Mouse (Mus musculus) hindlimb bud, embryonic 11.5 days (tissue): ENCODE data around the gene H2-Ke6.
"Not testable (repeated sequence)": the region's sequence is repeated elsewhere in the genome, so short reads cannot be mapped to it uniquely, and the experiment has no call there.

Experiments
- DNase-seq: peaks from one replicate; pipeline ENCODE4 v3.0.0-alpha.2; 2012; ENCODE audit warnings: low read depth, low spot score; ENCODE audit errors: extremely low spot score

The H2-Ke6 gene

DNA sequence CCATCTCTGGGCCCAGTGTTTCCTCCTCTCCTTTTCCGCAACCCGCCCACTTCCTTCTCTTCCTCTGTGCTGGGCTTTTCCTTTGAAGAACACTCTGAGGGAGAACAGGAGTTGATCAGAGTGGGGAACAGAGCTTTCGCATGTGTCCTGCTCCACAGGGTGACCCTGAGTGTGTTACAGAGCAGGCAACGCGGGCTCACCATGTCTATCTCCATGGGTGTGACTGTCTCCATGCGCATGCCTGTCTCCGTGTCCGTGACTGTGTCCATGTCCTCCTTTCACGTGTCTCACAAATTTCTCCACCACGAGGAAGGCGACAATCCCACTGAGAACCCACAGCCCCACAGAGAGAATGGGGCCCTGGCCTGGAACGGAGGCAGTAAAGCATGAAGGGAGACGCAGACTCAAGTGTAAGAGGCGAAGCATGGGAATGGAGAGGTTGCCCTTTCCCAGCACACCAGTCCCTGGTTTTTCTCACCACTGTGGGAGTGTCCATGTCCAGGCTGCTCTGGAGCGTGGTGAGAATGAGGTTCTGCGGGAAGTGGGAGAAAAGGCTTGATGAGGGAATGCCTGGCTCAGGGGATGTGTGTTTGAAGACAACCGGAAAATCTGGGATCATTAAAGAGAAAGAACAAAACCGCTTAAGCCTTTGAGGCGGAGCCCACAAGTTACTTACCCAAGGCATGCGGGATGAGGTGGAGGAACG lies 2.2 kb upstream of the H2-Ke6 start:
- no peak for DNase-seq

DNA sequence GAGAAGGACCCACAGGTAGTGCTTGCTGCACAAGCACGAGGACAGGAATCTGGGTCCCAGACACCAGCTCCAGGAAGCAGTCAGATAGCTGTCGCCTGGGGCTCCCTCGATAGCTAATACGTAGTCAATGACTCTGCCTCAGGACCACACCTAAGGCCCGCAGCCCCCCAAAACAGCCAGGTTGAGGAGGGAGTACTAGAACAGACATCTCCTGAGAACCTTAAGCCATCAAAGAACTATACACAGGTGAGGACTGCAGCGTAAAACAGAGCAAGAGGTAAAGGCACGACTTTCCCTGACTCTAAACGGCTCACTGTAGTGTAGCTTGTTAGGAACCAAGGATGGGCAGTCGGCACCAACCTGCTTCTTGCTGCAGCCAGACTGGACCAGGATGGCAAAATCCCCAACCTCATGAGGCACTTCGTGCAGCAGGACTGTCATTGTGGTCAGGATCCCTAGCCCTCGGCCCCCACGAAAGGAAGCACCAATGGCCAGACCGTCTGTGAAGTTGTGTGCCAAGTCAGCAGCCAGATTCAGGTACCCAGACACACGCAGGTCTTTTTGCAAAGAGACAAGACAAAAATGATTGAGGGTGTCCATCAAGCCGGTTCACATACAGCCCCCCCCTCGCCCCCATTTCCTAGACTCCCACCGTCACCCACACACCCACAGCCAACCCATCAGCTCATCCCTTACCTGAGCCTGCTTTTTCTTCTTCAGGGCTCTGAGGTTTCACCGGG lies 1.5 kb upstream of the H2-Ke6 start:
- no peak for DNase-seq

DNA sequence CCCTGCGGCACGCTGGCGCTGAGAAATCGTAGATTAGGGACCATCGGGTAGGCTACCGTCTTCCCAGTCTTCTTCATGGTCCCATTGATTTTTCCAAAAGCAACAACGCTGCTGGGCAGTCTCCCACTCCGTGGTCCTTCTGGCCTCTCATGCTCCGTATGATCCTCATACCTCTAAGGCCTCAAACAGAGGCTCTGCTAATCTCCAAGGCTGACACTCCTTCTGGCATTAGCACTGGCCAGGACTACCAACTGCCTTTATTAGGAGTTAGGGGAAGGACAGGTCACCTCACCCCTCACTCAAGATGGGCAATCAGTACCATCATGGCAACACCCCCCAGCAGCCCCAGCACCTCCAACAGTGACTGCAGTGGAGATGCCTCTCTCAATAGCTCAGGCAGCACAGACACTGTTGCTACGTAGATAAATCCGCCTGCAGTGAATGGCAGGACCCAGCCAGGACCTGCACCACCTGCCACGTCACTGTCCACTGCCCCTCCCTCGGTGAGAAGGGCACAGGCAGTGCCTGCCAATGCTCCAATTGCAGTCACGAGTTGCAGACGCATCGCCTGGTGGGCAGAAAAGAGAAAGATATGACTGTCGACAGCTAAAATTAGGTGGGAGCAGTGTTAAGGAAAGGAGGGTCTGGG lies 765 bp upstream of the H2-Ke6 start:
- no peak for DNase-seq

DNA sequence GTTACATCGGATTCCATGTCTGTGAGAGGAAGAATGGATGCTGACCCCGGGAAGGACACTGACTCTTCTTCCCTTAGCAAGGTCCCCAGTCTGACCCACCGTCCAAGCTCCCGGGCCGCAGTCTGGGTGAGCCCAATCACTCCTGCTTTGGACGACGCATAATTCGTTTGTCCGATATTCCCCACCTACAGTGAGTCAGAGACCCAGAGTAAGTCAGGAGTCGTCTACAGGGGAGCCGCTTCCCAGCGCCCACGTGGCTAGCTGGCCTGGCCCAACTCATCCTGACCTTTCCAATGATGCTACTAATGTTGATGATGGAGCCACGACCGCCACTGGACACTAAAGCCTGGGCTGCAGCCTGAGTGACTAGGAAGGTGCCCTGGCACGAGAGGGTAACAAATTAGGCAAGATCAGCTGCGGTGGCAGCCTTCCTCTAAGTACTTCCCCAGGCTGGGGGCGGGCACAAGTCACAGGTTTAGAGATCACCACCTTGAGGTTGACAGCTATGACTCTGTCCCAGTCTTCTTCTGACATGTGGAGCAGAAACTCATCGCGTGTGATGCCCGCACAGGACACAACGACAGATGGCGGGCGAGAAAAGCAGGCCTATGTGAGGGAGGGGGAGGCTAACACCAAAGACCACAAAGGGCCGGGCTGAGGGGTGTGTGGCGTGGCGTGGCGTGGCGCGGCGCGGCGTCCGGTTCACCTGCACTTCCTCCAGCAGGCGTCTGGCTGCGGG lies 774 bp downstream of the H2-Ke6 start:
- no peak for DNase-seq

DNA sequence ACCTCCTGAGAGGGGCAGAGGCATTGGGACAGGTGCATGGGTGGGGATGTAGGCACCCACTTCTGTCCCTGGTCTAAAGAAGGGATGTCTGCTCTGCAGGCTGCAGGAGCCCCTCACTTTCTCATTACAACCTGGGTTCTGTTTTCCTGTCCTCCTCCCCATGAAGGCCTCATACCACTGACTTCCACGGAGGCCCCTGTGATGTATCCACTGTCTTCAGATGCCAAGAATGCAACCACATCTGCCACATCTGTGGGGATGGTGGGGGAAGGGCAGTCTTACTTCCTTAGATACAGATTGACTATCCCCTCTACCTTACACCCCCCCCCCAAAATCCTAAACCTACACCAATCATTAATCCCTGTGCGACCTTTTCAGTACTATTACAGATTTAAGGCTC lies 1.6 kb downstream of the H2-Ke6 start:
- no peak for DNase-seq

DNA sequence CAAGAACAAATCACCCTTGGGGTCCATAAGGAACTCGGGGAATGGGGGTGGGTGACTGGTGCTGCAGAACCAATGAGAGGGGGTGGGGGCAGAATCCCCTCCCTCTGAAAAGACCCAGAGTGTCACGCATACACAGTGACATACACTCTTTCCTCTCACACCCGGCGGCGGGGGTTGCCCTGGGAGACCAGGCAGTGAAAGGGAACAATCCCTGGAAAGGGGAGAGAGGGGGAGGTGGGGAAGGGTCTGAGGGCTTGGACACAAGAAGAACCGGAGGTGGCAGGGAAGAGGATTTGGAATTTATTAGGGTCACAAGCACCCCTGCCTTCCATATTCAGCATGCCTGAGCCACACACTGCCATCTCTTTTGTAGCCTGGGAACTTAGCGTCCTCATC lies 2.1 kb downstream of the H2-Ke6 start:
- no peak for DNase-seq

DNA sequence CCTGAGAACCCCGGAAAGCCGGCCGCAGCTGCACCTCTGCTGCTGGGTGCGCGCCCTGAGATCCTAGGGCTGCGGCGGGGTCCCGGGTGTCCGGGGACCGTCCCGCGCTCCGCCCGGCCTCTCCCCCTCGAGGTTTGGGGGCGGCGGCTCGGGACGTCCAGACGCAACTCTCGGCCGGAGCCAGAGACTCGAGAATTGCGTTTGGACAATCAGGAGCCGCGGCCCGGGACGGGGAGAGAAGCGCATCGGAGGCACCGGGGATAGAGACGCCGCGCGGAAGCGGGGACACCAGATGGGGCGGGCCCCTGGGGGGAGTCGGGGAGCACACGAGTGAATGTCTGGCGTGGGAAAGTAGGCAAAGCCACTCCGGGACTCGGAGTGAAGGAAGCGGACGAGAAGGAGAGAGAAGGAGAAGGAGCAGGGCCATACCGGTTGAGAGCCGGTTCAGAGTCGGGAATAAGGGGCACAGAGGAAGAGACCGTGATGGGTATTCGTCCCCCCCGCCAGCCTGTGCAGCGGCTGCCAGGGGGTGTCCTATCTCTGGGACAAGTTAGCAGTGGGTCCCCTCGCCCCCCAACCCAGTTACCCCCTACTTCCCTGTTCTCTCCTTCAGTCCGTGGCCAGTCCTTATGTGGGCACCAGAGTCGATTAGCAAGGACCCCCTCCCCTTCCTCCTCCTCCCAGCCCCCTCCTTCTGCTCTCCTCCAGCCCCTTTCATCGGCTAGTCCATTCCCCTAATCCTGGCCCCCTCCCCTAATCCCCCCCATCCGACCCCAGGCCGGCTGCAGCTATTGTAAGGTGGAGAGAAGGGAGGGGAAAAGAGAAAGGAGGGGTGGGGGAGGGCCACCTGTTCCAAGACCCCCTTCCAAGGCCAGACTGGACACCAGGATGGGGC lies 2.8 kb downstream of the H2-Ke6 start:
- DNase-seq, result no peak

DNA sequence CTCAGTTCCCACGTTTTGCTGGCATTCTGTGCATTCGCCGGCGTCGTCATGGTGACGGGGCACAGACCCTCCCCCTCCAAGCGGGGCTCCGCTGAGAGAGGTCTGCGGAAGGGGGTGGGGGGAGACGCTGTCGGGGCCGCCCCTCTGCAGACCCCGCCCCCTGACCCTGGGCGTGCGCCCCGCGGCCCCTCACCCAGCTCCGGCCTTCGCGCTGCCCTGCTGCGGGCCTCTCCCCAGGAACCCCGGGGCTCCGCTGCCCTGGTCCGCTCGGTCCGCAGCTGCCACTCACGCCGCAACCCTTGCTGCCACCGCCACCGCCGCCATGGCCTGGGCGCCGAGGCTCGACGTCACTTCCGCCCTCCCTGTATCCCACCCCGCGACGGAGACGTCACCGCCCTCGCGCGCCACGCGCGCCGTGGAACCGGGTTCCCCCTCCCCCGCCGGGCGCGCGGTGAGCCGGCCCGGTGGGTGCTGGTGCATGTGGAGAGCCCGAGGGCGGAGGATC lies 3.5 kb downstream of the H2-Ke6 start, which contains the start of gene Ring1:
Ring1 (minus strand) TSS at position 364 of the 505 bp plus-strand sequence.
- DNase-seq, result no peak

DNA sequence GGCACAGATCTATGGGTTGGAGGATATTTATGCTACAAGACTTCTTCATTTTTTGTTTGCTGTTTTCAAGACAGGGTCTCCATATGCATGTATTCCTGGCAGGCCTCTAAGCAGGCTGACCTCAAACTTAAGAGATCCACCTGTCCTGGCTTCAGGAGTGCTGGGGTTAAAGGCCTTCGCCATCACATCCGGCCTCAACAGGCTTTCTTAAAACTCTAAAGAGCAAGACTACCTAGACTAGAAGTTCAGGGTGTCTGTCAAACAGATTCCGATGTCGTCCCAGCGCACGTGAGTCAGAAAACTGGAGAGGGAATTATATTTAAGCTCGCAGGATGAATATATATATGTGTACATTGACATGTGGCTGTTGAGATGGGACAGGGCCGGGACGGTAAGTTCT lies 4.2 kb downstream of the H2-Ke6 start:
- DNase-seq, result no peak

DNA sequence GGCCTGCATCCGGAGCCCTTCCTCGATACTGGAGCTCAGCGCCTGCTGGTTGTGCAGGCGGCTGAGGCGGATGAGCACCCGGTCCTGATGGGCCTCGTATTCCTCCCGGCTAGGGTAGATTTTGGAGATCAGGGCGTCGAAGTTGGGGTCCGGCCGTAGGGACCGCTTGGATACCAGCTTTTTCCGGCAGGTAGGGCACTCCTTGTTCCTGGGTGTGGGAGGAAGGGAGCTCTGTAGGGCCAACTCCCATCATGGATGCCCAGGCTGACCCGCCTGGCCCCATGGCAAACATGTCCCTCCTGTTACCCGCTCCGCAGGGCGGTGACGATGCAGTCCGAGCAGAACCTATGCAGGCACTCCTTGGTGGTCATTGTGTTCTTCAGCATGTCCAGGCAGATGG lies 4.9 kb downstream of the H2-Ke6 start:
- DNase-seq, result no peak

DNA sequence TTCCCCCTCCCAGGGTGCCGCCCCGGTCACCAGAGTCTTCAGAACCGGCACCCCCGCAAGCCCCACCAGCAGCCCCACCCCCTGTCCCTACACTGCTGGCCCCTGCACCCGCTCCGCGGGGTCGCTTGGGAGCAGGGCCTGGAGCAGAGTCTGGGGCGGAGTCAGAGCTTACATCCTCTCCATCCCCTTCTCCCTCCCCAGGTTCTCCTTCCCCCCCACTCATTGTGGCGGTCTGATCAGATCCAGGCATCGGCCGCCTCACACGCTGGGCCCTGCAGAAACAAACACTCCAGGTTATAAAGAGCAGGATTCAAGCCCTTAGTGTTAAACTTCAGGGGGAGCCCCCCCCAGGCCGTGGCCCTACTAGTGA lies 5.5 kb downstream of the H2-Ke6 start:
- DNase-seq, result no peak

DNA sequence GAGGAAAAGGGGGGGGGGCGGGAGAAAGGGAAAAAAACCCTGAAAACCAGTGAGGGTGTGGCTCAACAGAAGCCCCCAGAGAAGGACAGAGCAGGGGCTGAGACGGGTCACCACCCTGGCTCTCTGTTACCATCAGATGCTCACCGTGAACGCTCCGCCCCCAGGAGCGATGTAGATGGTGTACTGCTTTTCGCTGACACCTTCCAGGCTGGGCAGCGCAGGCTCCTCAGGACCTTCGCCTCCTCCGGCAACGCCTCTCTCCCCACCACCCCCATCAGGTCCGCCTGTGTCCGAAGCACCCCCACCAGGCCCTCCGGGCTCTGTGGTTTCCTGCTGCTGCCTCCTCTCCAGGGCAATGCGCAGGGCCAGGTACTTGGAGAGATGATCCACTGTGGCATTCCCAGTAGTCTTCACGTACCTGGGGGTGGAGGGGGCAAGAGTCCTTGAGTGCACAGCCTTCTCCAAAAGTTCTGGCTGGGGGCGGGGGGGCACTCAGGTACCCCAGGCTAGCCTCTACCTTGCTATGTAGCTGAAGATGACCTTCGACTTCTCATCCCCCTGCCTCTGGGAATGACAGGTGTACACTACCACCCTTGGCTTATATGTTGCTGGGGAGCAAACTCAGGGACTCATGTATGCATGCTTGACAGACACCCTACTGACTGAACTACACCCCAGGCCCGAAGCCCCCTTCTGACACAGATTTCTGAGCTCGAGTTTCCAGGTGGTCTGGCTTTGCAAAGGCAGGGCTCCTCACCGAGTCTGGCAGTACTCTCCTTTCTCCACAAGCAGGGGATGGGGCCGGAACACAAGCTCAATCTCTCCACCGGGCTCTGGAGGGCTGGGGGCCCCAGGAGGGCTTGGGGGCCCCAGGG lies 6.1 kb downstream of the H2-Ke6 start:
- DNase-seq, result no peak

DNA sequence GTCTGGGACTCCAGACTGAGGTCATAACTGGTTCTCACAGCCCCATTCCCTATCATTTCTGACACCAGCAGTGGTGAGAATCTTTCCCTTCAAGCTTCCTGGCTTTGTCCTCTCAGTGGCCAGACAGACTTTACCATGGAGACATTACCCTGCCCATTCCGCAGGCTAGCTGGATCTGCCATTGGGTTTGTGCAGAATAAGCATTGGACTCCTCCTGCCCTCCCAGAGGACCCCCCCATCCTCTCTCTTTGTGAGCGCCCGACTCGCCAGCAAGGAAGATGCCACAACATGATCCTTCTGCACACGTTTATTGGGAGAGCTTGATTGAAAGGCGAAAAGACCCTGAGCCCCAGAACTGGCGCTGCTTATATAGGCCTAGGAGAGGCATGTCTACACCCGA lies 14.4 kb downstream of the H2-Ke6 start:
- no peak for DNase-seq

DNA sequence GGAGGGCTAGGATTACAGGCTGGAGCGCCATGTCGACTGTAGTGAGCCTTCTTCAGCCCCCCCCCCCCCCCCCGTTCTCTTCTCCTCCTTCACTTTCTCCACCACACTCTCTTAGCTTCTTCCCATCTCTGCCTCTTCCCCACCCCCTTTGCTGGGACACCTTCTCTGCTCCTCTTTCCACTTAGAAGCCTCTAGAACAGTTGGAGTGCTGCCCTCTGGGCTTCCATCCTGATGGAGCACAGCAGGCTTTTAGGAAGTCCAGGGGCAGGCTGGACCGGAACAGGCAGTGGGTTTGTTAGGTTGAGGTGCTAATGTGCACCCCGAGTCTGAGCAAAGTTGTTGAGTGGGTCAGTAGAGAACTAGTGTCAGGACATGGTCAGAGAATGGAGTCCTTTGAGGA lies 17.7 kb downstream of the H2-Ke6 start:
- DNase-seq, result no peak

DNA sequence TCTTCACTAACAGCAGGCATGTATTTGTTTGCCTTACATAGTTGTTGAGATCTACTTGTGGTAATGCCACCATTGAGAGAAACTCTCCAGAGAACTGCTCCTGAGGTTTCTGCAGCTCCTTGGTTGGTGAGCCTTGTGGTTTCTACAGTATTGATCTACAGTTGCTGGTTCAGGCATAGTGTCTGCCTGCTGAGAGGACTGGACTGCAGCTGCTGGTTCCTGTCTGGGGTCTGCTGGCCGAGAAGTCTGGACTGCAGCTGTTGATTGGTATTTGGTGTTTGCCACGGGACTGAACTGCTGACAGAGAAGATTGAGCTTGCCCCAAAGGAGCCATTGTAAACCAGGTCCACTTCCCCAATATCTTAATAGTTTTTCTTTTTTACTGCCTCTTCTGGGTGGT lies 21.3 kb downstream of the H2-Ke6 start:
- DNase-seq, result no peak

DNA sequence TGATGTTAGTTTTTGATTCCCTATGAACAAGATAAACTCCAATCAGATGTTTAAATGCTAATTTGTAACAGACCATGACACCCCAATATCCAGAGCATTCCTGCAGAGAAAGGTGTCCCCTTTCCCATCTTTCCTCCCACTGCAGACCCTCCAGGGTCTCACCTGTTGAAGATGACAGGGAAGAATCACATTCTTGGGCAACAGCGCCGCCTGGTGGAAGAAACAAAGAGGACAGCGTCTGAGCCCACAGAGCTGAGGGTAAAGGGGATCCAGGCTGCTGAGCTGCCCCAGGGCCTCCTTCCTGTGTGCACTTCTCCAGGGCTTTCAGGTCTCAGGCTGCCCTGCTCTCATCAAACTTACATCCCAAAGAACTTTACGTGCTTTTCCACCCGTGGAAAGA lies 24.4 kb downstream of the H2-Ke6 start:
- DNase-seq, result no peak

DNA sequence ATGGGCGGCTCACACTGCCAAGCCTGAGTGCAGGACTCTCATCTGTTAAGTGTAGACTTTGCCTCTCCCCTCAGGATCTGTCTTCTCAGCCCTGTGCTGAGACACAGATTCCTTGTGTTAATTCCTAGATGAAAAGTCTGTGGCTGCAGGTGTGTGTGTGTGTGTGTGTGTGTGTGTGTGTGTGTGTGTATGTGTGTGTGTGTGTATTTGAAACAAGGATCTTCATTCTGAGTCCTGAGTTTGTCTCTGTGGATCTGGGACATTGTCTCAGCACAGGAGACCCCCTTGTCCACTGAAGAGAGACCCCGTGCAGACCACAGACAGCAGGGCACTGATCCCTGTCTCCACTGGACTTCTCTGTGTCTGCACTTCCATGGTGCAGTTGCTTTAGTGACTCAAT lies 27.1 kb downstream of the H2-Ke6 start:
- not testable (repeated sequence) for DNase-seq

DNA sequence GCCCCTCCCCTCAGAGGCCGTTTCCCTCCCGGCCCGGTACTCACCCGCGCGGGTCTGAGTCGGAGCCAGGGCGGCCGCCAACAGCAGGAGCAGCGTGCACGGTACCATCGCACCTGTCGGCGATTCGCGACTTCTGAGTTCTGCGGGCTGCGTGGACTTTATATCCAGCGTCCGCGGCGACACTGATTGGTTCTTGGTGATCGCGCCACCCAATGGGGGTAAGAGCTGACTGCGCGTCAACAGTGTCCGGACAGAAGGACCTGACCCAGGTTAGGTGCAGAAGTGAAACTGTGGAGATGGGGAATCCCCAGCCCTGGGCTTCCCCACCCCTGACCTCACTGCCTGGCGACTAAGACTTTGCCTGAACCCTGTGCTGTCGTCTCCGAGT lies 27.7 kb downstream of the H2-Ke6 start, which contains the start of gene H2-K1:
H2-K1 (minus strand) TSS at position 198 of the 388 bp plus-strand sequence.
- DNase-seq, result peak; percentile 44
